Mouse (Mus musculus) Patski (cell line): ENCODE measurements around the gene Crybg3. TPM values are rescaled to one million over a fixed set of nuclear protein-coding genes. Genes with fewer than 3 reads are reported as not detected.
"Not testable (repeated sequence)": the region's sequence is repeated elsewhere in the genome, so short reads cannot be mapped to it uniquely, and the experiment has no call there.

Source experiments
- ATAC-seq: fragments of 100-300 bp; one replicate; pipeline ENCODE4 v1.8.0; 2021
- CTCF ChIA-PET: fragments of 350-600 bp; sonication (Branson Sonifier 250); formaldehyde crosslinking; loops from one replicate; lab custom pipeline; 2022; ENCODE audit warnings: inconsistent platforms; lab: Charles Lee
- POLR2A ChIA-PET: fragments of 350-600 bp; sonication (Branson Sonifier 250); formaldehyde crosslinking; loops from one replicate; lab custom pipeline; 2022; ENCODE audit warnings: antibody characterized with exemption, inconsistent platforms; lab: Charles Lee
- DNase-seq: peaks from one replicate; pipeline ENCODE4 v3.0.0-alpha.2; 2011; ENCODE audit warnings: low read depth, low spot score
- H3K27me3 ChIP-seq: fragments of 371-371 bp; one replicate; pipeline ENCODE4 v1.5.1; 2021
- CTCF ChIP-seq: fragments of 100-300 bp; IDR thresholded peaks from one replicate; pipeline ENCODE4 v1.5.1; 2021
- in situ Hi-C: fragments of 300-500 bp; cut with MboI; formaldehyde crosslinking; loops from 3 replicates; pipeline ENCODE4 v1.11.1; 2018; ENCODE audit warnings: low pct_unique_long_range_greater_than_20kb, mixed read lengths
- polyA plus RNA-seq: library from polyadenylated mRNA; unstranded; gene quantifications from one replicate; pipeline ENCODE4 v1.2.3, GENCODE M21; 2021

Gene Crybg3
- polyA plus RNA-seq, 1 experiment from 2014 or later: 3.5 TPM

GRCm38 (mm10) chr16:59493199-59493598 is 107.6 kb downstream of the Crybg3 start:
- CTCF ChIA-PET: interaction anchor here (1.6 kb wide), 1 partner anchor 15 kb away, joined by 3 read pairs; no protein-coding TSS in a partner anchor

GRCm38 (mm10) chr16:59487975-59488548 is 112.7 kb downstream of the Crybg3 start:
- ChIA-PET CTCF (interaction anchor here (1.5 to 1.8 kb wide), 2 partner anchors 11 to 14 kb away, joined by 4 to 5 read pairs; no protein-coding TSS in a partner anchor), POLR2A (no interaction called here)
- in situ Hi-C loops: no loop called here
- ATAC-seq (no peak), DNase-seq (no peak)
- H3K27me3 ChIP-seq: no peaks in the 10 kb centered on the region
- TF ChIP-seq CTCF: no peak

More at GRCm38 (mm10) chr16:59493199-59493598, 107.6 kb downstream of the Crybg3 start:
- in situ Hi-C loops: no loop called here
- TF ChIP-seq CTCF: no peak
- no peak for DNase-seq
- POLR2A ChIA-PET: interaction anchor here (0.5 kb wide), 1 partner anchor 41 kb away, joined by 3 read pairs; no protein-coding TSS in a partner anchor
- ATAC-seq: peak; percentile 67
- H3K27me3 ChIP-seq: no peaks in the 10 kb centered on the region

DNA sequence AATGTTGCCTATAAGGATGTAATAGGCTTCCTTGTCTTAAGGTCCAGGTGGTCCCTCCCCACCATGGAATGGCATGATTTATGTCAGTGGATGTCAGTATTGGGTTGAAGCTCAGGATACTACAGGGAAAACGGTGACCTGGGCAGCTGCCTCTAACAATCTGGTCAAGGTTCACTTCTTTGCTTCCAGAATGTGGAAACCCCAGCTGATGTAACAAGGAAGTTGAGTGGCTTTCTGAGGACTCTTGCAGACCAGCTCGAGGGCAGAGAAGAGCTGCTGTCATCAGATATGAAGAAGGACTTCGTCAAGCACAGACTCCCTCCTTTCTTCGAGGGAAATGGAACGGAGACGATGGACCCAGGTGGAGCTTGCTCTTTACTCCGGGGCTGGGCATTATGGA is 113.5 kb downstream of the Crybg3 start:
- in situ Hi-C loops: no loop called here
- DNase-seq: no peak
- ChIA-PET POLR2A (interaction anchor here (1.0 kb wide), 1 partner anchor 8 kb away, joined by 3 read pairs; no protein-coding TSS in a partner anchor), CTCF (interaction anchor here (1.0 to 1.8 kb wide), 4 partner anchors 9 to 125 kb away, joined by 3 to 5 read pairs (median 4); no protein-coding TSS in a partner anchor)
- ATAC-seq: no peak
- no peaks in the 10 kb centered on the region for H3K27me3 ChIP-seq
- TF ChIP-seq CTCF: no peak

DNA sequence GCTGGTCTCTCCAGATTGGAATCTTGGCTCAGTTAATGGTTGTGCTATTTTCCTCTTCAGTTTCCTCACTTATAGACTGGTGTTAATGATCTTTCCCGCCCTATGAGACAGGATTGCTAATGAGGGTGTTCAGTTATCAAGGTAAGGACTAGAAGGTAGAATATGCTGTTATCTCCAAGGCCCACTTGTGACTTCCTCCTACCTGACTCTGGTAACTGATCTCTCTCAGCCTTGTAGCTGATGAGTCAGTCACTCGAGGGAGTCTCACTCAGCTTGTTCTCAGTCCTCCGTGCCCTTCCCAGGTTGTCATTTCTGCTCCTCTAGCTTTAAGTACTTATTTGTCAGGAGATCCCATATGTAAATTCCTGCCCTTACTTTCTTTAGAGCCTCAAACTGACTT is 122.8 kb downstream of the Crybg3 start:
- in situ Hi-C loops: loop anchor here (5.0 kb wide), 1 partner anchor 139 kb away; no protein-coding TSS in a partner anchor
- ChIA-PET POLR2A (interaction anchor here (1.4 kb wide), 1 partner anchor 9 kb away, joined by 3 read pairs; no protein-coding TSS in a partner anchor), CTCF (interaction anchor here (0.9 to 1.3 kb wide), 6 partner anchors 9 to 139 kb away, joined by 3 to 5 read pairs (median 3); no protein-coding TSS in a partner anchor)
- no peaks in the 10 kb centered on the region for H3K27me3 ChIP-seq
- TF ChIP-seq CTCF: no peak
- no peak for ATAC-seq
- DNase-seq: no peak

DNA sequence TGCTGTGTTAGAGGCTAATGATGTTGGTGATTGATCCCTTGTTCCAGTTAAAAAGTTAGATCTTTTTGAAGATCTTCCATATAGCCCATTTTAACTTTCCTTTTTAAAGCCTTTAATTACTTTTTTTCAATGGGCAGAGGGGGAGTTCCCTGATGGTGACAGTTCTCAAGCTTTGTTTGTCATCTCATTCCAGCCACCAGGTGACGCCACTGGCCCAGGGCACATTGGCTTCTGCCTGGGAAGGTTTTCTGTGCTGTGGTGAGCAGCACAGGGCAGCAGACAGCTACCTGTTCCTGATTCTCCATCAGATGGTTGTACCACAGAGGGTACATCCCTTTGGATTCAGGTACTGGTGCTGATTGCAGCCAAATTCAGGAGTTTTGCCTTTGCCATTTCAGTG is 126.0 kb downstream of the Crybg3 start:
- ATAC-seq (peak; percentile 59), DNase-seq (no peak)
- ChIA-PET CTCF (interaction anchor here (0.6 to 2.0 kb wide), 7 partner anchors 11 to 152 kb away, joined by 3 to 16 read pairs (median 3); no protein-coding TSS in a partner anchor), POLR2A (no interaction called here)
- H3K27me3 ChIP-seq: no peaks in the 10 kb centered on the region
- in situ Hi-C loops: loop anchor here (5.0 kb wide), 1 partner anchor 143 kb away; no protein-coding TSS in a partner anchor
- peak; percentile 96 for TF ChIP-seq CTCF

DNA sequence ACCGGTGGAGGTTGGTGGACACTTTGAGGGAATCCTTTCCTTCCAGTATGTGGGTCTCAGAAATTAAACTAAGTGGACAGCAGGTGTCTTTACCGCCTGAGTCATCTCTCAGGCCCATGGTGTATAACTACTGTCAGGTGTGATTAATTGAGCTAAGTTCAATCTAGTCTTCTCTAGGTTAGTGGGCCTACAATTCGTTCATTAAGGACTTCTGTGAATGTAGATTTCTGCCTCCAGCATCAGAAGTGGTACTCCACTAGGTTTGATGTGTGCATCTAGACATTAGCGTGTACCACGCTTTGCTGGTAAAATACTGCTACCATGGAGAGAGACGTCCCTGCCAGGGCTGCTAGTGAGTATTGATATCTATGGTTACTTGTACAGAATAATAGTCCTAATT is 128.2 kb downstream of the Crybg3 start:
- POLR2A ChIA-PET: no interaction called here
- H3K27me3 ChIP-seq: no peaks in the 10 kb centered on the region
- no peak for TF ChIP-seq CTCF
- in situ Hi-C loops: no loop called here
- DNase-seq: no peak
- CTCF ChIA-PET: interaction anchor here (1.0 to 1.4 kb wide), 4 partner anchors 8 to 145 kb away, joined by 3 to 8 read pairs (median 3); no protein-coding TSS in a partner anchor
- ATAC-seq: no peak

DNA sequence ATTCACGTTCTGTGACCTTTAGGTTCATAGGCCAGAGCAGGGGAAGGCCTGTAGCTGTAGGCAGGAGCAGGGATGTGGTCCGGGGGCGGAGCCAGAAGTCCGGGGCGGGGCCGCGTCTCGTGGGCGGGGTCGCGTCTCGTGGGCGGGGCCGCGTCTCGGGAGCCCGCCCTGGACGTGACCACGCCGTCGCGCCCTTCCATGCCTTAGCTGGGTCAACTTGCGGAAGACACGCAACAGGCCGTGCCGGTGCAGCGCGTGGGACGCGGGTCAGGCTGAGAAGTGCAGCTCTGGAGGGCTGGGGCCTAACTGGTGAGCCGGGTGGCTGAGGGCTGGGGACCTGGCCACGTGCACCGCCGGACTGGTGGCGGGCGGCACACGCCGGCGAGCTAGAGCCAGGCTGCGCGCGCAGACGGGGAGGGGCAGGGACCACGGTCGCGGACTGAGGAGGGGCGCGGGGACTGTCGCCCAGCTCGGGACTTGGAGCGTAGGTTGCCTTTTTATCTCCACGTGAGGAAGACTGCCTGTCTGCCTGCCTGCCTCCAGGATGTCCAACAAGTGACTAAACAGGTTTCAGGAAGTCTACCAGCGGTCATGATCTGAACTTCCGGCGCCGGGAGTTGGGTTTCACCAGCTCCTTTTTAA is 129.0 kb downstream of the Crybg3 start, which contains the start of gene Riox2:
TSS of gene Riox2 (plus strand) at position 139 of the 642 bp plus-strand sequence.
- CTCF ChIA-PET: interaction anchor here (1.0 to 1.4 kb wide), 4 partner anchors 9 to 146 kb away, joined by 3 to 8 read pairs (median 3); no protein-coding TSS in a partner anchor
- peak; percentile 89 for ATAC-seq

DNA sequence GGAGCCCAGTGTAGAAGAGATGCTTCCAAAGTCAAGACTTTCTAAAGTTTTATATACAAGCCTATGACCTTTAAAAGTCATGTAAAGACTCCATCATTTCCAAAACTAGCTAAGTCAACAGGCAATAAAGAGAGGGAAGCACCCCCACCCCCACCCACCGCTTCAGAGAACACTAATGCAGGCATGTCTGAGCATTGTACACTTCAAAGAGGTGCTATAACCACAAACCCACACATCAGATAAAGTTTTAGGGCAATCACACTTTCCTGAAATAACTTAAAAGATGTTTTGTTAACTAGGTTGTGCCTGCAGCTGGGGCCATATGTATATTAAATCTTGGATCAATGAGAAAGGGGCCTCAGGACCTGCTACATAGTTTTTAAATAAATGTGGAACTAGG is 130.9 kb downstream of the Crybg3 start:
- H3K27me3 ChIP-seq: no peaks in the 10 kb centered on the region
- TF ChIP-seq CTCF: no peak
- in situ Hi-C loops: no loop called here
- ATAC-seq (no peak), DNase-seq (no peak)
- ChIA-PET POLR2A (no interaction called here), CTCF (no interaction called here)

More for the DNA sequence above, 129.0 kb downstream of the Crybg3 start, which contains the start of gene Riox2:
- no peaks in the 10 kb centered on the region for H3K27me3 ChIP-seq
- DNase-seq: no peak
- in situ Hi-C loops: no loop called here
- no peak for TF ChIP-seq CTCF
- POLR2A ChIA-PET: no interaction called here

GRCm38 (mm10) chr16:59463973-59464372 is 136.8 kb downstream of the Crybg3 start:
- no peak for ATAC-seq
- TF ChIP-seq CTCF: no peak
- ChIA-PET CTCF (no interaction called here), POLR2A (no interaction called here)
- DNase-seq: no peak
- H3K27me3 ChIP-seq: peaks cover 32% of the 10 kb centered on the region
- in situ Hi-C loops: no loop called here

DNA sequence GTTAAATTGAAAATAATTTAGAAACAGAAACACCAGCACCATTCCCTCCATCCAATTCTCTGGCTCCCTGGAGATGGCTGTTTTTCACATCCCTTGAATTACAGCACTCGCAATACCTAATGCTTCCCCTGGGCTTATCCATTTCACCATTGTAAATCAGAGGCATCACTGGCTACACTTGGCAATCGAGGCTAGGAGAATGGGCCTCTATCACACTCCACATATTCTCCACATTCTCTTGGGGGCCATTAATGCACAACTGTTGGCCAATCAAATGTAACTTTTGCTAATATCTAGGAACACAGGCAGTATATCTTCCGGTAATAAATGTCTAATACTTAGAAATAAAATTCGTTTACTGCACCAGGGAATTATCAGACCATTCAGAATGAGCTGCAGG is 137.2 kb downstream of the Crybg3 start:
- in situ Hi-C loops: no loop called here
- POLR2A ChIA-PET: no interaction called here

DNA sequence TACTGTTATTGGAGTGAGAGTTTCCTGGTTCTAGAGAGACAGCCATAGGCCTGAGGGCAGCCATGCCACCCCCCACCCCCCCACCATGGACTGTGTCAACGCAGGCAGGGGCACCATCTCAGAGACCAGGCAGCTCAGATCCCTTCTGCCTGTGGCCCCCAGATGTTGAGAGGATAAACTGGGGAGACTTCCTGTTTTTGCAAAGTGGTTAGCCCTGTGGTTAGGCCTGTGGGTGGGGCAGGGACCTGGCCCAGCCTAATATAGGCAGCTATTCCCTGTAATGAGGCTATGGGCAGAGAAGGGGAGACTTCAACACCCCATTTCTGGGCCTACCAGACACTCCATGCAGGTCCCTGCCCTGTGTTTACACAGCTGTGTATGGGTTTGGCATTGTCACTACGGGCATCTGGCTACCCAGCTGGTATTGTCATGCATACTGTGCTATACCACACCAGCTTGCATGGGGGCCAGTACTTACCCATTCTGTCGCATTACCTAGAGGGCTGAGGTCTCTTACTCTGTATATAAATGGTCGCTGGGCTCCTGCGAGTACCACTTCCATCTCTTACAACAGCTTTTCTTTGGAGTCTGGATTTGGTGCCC is 141.4 kb downstream of the Crybg3 start:
- DNase-seq, ATAC-seq, POLR2A ChIA-PET, CTCF ChIA-PET, in situ Hi-C loops: not testable (repeated sequence)
- peaks cover 39% of the 10 kb centered on the region for H3K27me3 ChIP-seq

More for the DNA sequence above, 137.2 kb downstream of the Crybg3 start:
- no peak for TF ChIP-seq CTCF
- CTCF ChIA-PET: no interaction called here
- no peak for ATAC-seq
- H3K27me3 ChIP-seq: peaks cover 32% of the 10 kb centered on the region
- no peak for DNase-seq
